Mouse (Mus musculus) adipose tissue, adult 10 weeks (tissue): ENCODE data around the gene Stard8. TPM values are rescaled to one million over a fixed set of nuclear protein-coding genes. Genes with fewer than 3 reads are reported as not detected.

Source experiments
- polyA plus RNA-seq: library from polyadenylated mRNA; stranded (reverse); fragments of 350-450 nt; fragmentation: Illumina TruSeq; extraction: RNeasy Lipid Tissue Mini Kit (QIAGEN cat#74804); gene quantifications from one replicate; pipeline ENCODE4 v1.2.3, GENCODE M21; 2014; ENCODE audit warnings: low read depth, low replicate concordance

The Stard8 gene
- polyA plus RNA-seq, result 19.2 TPM

GRCm38 (mm10) chrX:99003046-99003445 is at the start of gene Stard8:
Gene Stard8 (plus strand): TSS chrX:99003248.

Other genes starting within 250 kb of the Stard8 start
- gene Ophn1, start 112.2 kb upstream of the Stard8 start, polyA plus RNA-seq, result 17.8 TPM
- gene Yipf6, start 66.9 kb upstream of the Stard8 start, polyA plus RNA-seq, result 37.7 TPM
- 25.9 TPM for gene Efnb1, start 132.9 kb downstream of the Stard8 start, polyA plus RNA-seq